ENCODE assay signal across 23 mouse cellular contexts in the genomic region with DNA sequence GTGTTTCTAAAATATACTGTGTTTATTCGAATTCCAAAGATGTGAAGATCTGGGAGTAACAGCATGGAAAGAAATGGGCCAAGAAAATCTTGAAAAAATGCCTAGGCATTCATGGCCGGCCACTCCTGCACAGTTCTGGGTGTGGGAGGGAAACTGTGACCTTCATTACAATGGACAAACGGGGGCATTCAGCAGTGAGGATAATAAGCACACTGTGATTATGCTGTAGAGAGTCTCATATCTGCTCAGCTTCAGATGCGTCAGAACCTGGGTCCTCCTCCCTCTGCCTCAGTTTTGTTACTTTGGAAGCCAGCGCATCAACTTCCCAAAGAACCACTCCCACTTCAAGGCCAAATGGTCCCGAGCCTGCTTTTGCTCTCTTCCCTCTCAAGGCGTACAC. TPM values are rescaled to one million over a fixed set of nuclear protein-coding genes. Genes with fewer than 3 reads are reported as not detected.
"Had no signal": no experiment of that assay in that cellular context is flagged by ENCODE, and none has a peak within 500 bp of the region (broad histone marks: within the 10 kb centered on the region; RNA-seq: fewer than 3 reads in every experiment).

No protein-coding gene starts in this region.

- H3K36me3 ChIP-seq: kidney, embryonic 15.5 days; limb, embryonic 12.5 days; limb, embryonic 15.5 days; midbrain, embryonic 10.5 days; midbrain, embryonic 13.5 days; neural tube, embryonic 13.5 days had no signal

- H3K9me3 ChIP-seq: kidney, embryonic 15.5 days; limb, embryonic 12.5 days; limb, embryonic 15.5 days; midbrain, embryonic 10.5 days; midbrain, embryonic 13.5 days; neural tube, embryonic 13.5 days had no signal

- H3K9ac ChIP-seq: kidney, embryonic 15.5 days; limb, embryonic 12.5 days; limb, embryonic 15.5 days; liver, embryonic 14.5 days; liver, postnatal 0 days; lung, embryonic 14.5 days; midbrain, embryonic 13.5 days; neural tube, embryonic 13.5 days had no signal

- H3K27ac ChIP-seq: kidney, embryonic 15.5 days; limb, embryonic 12.5 days; limb, embryonic 15.5 days; liver, embryonic 14.5 days; midbrain, embryonic 10.5 days; midbrain, embryonic 13.5 days; neural tube, embryonic 13.5 days; stomach, postnatal 0 days had no signal

- H3K4me1 ChIP-seq: limb, embryonic 12.5 days; megakaryocyte, embryonic 14.5 days; midbrain, embryonic 13.5 days had no signal

- DNase-seq: kidney, adult 11 months; kidney, adult 8-10 months; kidney, postnatal 10 days; kidney, postnatal 36 days; left cerebral cortex, postnatal 4 days; liver, postnatal 0 days; lung, embryonic 14.5 days; lung, postnatal 36 days; thymus, adult 18-20 months; thymus, postnatal 36 days had no signal

- H3K27me3 ChIP-seq: limb, embryonic 12.5 days; limb, embryonic 15.5 days; neural tube, embryonic 13.5 days had no signal

- H3K4me3 ChIP-seq: kidney, embryonic 15.5 days; limb, embryonic 12.5 days; limb, embryonic 15.5 days; megakaryocyte, embryonic 14.5 days; midbrain, embryonic 10.5 days; midbrain, embryonic 13.5 days; myocyte; neural tube, embryonic 13.5 days had no signal

- ATAC-seq: liver, postnatal 0 days; lung, postnatal 0 days; midbrain, embryonic 13.5 days; midbrain, embryonic 16.5 days had no signal

- H3K4me2 ChIP-seq: kidney, embryonic 15.5 days; limb, embryonic 12.5 days; limb, embryonic 15.5 days; liver, embryonic 11.5 days; lung, embryonic 14.5 days; midbrain, embryonic 13.5 days; neural tube, embryonic 13.5 days had no signal

RNA-seq across cellular contexts. Expression of a gene that starts 10.9 kb away (rescaled TPM):
- polyA plus RNA-seq: liver, embryonic 11.5 days; lung, embryonic 14.5 days; midbrain, embryonic 13.5 days; midbrain, embryonic 16.5 days; neural tube, embryonic 13.5 days had no signal
